Mouse (Mus musculus) erythroblast, embryonic 14.5 days (primary cell): ENCODE data around the gene Lhfpl2.

Source experiments
- GATA1 ChIP-seq: IDR thresholded peaks from 2 replicates; pipeline ENCODE4 v1.6.1; 2012; ENCODE audit warnings: low read length, inconsistent platforms, mixed read lengths
- TAL1 ChIP-seq: IDR thresholded peaks from 3 replicates; pipeline ENCODE4 v1.6.1; 2012; ENCODE audit warnings: low read length, inconsistent platforms, mixed read lengths

DNA sequence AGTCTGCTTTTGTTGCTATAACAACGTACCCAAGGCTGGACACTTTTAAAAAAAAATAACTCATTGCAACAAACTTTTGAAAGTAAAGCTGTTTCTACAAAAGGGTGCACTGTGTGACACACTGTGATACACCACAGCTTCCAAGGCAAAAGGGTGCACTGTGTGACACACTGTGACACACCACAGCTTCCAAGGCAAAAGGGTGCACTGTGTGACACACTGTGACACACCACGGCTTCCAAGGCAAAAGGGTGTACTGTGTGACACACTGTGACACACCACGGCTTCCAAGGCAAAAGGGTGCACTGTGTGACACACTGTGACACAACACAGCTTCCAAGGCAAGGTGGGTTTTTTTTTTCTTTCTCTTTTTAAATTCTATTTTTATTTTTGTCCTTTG is 6.8 kb upstream of the Lhfpl2 start:
- no peak for TF ChIP-seq TAL1
- TF ChIP-seq GATA1: no peak
